Mouse (Mus musculus): ENCODE measurements around the gene Zfp266.
A peak's percentile ranks its signal among the peaks of the same experiment; 100 is the strongest.
"Not testable (repeated sequence)": the region's sequence is repeated elsewhere in the genome, so short reads cannot be mapped to it uniquely, and the experiment has no call there.

Zfp266 gene

DNA sequence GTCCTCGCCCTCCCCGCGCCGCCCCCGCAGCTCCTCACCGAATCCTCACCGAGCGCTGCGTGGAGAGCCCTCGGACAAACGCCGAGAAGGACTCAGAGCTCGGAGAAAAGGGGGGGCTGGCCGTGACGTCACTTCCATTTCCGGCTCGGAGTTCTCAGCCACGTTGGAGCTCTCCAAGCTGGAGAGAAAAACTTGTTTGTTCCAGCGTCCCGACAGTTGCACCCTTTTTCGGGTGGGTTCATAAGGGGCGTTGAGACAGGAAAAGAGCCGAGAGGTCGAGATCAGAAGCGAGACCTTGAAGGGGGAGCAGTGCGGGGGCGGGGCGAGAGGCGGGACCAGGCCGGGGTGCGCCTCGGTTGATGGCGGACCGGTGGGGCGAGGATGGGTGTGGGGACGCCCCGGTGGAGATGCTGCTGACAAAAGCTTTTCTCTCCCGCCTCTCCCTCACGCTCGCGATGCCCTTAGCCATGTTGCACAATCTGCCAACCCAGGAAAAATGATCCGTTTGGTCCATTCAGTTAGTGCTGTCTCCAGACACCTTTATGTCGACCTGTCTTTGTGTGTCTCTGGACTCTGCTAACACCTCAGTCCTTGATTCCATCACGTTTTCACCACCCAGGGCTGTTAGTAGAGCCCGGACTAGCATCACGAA lies at the start of gene Zfp266:
TSS of gene Zfp266 (minus strand) at position 112 of the 652 bp plus-strand sequence.
- peak; percentile 93 to 97 for DNase-seq (ENCODE audit: low spot score in 2 of 2)

DNA sequence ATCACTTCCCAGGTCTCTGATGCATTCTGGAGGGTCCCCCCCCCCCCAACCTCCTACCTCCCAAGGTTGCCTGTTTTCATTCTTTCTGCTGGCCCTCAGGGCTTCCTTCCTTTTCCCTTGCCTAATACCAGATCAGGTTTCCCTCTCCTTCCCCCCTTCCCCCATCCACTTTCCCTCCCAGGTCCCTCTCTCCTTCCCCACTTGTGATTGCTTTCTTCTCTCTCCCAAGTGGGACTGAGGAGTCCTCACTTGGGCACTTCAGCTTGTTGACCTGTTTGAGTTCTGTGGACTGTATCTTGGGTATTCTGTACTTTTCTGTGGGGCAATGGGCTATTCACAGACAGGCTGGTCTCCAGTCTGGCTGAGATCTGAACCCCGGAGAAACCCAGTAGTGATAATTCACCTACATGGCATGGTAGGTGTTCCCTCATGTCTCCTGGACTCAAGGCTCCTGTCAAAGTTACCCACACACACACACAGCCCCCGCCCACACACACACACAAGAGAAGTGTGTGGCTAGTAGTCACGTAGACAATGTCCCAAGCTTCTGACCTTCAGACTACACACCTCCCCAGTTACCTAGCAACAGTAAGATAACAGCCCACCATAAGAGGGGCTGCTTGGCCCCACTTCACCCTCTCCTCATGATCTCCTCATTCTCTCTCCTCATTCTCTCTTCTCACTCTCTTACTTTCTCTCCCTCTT lies 44.3 kb upstream of the Zfp266 start:
- DNase-seq (ENCODE audit: low spot score in 2 of 2): not testable (repeated sequence)

DNA sequence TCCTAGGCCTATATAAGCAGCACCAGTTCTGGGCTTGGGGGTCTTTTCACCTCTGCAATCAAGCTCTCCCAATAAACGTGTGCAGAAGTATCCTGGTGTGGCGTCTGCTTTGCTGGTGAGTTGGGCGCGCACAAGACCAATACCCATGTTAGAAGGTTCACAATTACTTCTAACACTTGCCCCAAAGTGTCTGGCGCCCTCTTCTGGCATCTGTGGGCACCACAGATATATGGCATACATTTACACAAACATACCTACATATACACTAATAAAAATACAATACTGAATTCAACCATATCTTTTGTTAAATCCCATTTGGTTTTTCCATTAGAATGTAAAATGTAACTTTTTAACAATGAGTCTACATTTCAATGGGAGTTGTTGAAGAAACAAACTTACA lies 41.0 kb upstream of the Zfp266 start:
- no peak for DNase-seq (ENCODE audit: low spot score in 2 of 2)

DNA sequence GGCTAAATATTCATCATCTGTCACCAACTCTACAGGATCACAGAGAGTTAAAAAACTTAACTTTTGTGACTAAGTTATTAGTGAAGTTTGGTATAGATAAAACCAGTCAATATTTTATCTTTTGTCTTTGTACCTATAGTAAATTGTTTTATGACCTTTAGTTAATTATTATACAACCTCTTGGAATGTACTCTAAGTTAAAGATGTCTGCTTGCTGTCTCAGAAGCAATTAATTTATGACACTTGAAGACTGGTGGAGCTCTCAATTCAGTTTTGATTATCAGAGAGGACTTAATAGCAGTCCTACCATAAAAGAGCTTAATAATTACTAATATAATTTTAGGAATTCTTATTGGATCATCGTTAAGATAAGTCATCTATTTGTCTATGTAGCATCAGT lies 31.5 kb upstream of the Zfp266 start:
- no peak for DNase-seq (ENCODE audit: low spot score in 2 of 2)

DNA sequence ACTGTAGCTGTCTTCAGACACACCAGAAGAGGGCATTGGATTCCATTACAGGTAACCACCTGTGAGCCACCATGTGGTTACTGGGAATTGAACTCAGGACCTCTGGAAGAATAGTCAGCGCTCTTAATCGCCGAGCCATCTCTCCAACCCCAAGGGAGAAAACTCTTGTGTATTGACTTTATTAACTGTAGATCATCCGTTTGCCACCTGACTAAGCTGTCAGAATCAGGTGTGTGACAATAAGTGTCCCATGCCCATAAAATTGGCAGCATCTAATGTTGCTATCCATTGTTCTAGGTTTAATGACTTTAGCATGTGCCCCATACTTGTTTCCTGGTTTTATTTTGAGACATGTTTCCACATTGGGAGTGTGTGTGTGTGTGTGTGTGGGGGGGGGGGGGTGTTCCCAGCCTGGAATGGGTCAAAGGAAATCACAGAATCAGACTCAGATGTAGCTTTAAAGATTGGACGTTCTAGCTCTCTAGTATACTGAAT lies 30.6 kb upstream of the Zfp266 start:
- no peak for DNase-seq (ENCODE audit: low spot score in 2 of 2)

DNA sequence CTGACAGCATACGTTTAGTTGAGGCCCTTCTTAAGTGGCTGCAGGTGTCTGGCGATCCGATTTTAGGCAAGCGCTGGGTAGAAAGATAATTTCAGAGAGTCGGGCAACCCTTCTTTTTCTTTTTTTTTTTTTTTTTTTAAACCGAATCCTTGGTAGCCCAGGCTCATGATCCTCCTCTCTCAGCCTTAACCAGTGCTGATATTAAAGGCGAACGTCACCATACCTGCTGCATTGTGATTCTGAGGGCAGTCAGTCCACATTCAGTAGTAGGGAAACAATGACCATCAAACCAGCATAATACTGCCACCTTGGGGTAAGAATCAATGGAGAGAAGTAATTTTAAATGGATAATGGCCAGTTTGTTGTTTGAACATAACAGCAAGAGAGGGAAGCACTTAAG lies 23.9 kb upstream of the Zfp266 start:
- DNase-seq (ENCODE audit: low spot score in 2 of 2): no peak

DNA sequence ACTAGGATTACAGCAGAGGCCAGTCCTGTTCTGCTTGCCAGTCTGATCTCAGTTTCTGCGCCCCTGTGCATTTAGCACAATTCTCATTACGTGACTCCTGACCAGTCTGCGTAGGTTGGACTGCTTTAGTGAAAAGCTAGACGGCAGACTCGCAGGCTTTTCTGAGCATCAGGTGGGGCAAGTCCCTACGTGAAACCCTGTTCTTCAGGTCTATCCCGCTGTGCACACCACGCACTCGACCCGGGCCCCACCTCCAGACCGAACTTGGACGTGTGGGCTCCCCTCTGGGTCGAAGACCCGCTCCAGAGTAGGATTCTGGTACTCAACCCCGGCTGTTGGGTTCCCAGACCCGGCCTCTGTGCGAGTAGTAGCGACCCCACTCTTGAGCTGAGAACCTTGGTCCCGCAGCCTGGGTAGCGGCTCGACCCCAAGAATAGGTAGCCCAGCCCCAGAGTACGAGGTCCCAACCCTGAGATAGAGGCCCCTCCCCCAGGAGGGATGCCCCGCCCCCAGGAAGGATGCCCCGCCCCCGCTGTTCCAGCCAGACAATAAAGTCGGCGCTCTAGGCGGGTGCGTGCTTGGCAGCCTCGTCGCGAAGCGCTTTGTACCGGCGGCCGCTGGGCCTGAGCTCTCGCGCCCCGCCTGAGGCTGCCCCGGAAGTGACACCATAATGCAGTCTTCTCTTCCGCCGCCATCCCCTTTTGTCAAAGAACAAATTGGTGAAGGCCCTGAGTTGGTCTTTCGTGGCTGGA lies 23.0 kb upstream of the Zfp266 start:
- peak; percentile 60 to 62 for DNase-seq (ENCODE audit: low spot score in 2 of 2)

DNA sequence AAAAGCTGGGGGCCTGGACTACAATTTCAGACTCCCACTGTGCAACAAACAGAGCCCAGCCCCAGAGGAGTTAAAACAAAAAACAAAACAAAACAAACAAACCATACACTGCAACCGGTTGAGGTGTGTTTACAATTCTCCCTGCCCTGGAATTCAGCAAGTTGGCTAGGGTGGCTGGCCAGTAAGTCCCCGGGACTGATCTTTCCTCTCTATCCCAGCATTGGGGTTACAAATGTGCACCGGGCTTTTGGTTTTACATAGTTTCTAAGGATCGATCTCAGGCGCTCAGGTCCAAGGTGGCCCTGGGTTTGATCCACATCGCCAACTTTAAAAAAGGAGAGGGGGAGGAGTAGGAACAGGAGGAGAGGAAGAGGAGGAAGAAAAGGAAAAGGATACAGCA lies 22.3 kb upstream of the Zfp266 start:
- no peak for DNase-seq (ENCODE audit: low spot score in 2 of 2)

DNA sequence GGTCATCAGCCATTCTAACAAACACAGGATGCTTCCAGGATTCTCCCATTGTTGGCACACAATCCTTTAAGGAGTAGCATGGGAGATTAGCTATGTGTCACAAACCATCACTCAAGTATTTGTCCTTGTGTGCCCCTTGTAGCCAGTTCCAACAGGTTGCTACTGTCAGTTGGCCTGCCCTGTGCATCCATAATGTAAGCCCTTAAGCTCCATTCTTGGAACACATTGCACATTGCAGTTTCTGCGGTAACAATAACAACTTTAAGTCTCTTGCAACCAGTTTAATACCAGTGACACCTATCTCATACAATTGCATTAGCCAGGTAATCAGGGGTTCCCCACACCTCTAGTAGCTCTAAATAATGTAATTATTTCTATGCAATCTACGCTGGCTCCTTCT lies 15.4 kb upstream of the Zfp266 start:
- DNase-seq (ENCODE audit: low spot score in 2 of 2): no peak

DNA sequence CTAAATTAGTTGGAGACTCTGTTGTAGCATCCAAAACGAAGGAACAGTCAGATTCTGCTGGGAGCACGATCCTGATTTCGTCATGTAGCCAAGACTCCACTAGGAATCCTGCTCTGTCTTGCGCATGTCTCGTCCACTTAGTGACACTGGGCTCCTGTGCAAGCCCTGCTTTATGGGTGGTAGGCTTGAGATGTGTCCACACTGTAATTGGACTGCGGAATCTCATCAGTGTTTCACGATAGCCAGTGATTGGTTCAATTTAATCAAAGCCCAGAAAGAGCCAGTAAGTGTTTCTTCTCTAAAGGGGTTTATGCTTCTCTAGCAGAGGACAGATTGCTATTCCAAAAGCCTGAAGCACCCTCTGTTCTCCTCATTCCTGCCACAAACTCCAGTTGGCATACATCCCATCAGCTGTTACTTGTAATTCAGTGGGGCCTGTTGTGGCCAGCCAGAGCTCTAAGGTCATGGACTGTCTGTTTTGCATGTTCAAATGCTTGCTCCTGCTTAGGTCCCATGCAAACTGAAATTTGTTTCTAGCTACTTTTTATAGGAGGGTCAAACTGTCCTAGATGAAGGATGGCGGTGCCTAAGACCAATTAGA lies 13.2 kb upstream of the Zfp266 start:
- no peak for DNase-seq (ENCODE audit: low spot score in 2 of 2)

DNA sequence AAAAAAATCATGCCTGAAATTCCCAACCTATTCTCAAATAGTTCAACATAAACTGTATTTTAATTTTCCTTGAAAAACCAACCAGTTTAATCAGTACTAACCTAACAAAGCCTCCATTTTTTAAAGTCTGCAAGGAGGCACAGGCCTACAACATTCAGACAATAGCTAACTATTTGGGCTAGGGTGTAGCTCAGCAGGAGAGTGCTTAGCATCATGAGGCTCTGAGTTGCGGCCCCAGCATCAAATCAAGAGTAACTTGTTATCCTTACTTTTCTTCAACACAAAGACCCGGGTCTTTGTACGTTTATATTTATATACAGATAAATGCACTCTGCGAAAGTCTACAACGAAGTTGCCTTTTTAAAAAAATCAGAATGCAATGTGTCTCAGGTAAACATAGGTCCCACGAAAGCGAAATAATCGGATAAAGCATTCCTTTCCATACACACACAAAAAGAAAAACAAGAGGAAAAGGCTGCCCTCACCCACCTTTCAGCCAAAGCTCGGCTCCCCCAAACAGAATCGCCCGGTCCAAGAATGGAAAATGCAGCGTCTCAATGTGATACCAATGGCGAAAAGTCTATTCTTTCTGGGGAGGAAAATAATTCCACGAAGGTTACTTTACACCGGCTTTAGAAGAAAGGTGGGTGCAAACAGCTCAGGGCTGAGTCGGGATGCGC lies 546 bp downstream of the Zfp266 start:
- DNase-seq (ENCODE audit: low spot score in 2 of 2): no peak

DNA sequence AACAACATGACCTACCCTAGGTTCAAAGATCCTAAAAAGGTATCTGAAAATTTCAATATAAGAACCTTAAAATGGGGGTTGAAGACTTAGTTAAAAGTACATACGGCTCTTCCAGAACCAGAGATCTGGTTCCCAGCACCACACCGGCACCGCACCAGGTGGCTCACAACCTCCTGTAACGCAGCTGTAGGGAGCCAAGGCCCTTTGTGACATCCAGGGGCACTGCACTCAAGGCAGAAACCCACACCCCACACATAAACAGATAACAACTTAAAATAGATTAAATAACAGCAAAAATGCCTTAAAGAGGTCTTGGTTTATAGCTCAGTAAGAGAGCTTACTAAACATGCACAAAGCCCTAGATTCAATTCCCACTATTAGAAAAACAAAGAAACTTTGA lies 1.3 kb downstream of the Zfp266 start:
- DNase-seq (ENCODE audit: low spot score in 2 of 2): no peak

DNA sequence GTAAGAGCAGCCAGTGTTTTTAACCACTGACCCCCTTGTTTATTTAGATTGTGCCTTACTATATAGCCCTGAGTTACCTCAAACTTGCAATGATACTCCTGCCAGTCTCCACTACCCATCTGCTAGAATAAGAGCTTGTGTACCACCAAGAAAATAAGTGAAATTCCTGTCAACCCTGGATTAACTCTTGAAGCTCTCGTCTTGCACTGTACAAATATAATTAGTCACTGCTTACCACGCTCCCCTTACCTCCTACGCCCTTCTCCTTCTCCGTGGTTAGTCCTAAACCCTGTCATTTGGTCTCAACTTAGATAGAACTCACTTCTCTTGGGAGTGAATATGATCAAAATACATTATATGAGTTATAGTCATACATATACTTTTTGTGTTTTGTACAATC lies 2.5 kb downstream of the Zfp266 start:
- no peak for DNase-seq (ENCODE audit: low spot score in 2 of 2)

DNA sequence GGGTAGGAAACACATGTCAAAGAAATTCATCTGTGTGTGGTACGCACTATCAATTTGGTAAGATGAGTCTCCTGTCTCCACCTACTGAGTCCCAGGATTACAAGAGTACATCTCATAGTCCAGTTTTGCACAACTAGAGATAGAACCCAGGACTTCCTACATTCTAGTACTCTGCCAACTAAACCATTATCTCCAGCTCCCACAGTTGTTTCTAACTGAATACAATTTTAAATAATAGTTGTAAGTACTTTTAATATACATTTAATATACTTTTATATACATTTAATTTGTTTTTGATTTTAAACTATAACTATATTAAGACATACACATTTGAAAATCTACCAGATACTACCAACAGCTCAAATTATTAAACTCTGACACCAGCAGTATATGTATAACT lies 3.5 kb downstream of the Zfp266 start:
- no peak for DNase-seq (ENCODE audit: low spot score in 2 of 2)

DNA sequence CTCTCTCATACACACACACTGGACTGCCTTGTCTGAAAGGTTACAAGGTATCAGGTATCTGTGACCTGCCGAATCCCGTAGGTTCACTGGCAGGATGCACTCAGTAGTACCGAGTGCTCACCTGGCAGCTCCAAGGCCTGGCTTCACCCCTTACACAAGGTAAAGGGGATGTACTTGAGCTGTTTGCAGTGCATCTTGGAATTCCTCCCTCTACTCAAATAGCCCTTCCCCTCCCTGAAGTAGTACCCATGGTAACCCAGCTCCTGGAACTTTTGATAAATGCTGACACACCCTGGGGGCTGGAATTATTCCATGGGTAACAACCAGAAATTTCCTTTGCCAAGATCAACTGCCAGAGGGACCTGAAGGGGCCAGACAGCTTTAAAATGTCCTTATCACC lies 7.2 kb downstream of the Zfp266 start:
- no peak for DNase-seq (ENCODE audit: low spot score in 2 of 2)

DNA sequence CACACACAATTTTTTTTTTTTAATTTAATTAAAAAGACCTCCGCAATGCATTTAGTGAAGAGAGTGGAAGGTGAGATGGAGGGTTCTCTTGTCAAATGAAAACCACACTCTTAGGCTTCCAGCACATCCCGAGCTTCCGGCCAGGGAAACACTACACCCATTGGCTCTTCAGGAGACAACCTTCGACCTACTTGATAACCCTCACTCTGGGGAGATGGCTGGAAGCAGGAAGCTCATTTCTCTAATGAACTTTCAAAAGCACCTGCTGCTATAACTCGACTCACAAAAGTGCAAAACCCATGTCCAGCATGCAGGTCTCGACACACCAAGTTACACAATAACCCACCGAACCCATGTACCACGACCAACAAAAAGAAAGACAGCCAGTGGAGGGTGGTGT lies 8.5 kb downstream of the Zfp266 start:
- no peak for DNase-seq (ENCODE audit: low spot score in 2 of 2)

DNA sequence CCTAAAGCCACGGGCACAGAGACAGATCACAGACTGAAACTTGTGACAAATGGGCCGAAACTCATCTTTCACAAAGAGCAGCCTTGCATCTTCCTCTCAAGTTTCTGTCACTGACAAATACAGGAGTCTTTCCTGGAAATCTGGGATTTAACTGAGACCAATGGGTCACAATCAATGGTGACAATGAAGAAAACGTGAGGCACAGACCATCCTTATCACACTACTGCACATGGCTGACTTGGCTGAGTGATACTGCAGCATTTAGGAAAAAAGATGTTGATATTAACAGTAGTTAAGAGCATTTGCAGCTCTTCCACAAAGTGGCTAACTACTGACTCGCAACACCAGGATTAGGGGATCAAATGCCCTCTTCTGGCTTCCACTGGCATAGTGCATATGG lies 9.6 kb downstream of the Zfp266 start:
- no peak for DNase-seq (ENCODE audit: low spot score in 2 of 2)

DNA sequence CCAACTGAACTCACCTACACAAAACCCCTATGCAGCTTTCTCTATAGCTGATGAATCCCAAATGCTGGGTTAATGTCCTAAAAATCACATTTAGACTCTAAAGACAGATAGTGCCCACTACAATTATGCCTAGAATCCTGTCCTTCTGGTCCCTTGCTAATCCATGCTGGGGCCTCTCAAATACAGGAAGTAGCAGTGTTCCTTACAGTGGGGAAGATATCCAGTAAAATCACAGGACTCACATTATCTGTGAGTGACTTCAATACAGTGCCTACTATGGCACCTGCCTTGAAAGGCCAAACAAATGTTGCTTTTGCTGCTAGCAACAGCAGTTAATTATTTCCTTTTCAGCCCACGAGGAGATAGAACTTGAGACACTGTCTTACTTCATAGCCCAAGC lies 10.9 kb downstream of the Zfp266 start:
- DNase-seq (ENCODE audit: low spot score in 2 of 2): no peak

DNA sequence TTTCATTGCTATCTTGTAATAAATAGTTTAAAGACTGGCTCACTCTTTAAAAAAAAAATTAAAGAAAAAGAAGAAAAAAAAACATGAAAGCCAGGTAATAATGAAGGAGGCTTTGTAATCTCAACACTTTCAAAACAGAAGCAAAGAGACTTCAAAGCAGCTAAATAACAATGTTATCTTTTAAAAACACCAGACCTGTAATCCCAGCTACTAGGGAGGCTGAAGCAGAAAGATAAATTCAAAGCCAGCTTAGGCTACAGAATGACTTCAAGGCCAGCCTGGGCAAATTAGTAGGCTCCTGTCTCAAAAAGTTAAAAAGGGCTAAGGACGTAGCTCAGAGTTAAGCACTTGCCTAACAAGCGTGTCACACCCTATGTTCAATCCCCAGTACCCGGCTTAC lies 11.5 kb downstream of the Zfp266 start:
- no peak for DNase-seq (ENCODE audit: low spot score in 2 of 2)

DNA sequence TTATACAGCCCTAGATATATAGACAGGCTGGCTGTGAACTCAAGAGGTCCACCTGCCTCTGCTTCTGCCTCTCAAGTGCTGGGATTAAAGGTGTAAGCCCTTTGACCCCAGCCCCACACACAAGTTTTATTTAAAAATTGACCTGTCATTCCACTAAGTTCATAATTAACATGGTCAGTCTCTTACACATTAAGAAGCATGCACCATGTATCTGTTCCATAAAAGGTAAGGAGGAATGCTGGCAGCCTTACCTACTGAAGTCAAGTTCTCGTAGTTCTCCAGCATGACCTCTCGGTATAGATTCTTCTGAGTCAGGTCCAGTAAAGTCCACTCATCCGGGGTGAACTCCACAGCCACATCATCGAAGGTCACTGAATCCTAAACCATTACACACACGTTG lies 16.4 kb downstream of the Zfp266 start:
- no peak for DNase-seq (ENCODE audit: low spot score in 2 of 2)

DNA sequence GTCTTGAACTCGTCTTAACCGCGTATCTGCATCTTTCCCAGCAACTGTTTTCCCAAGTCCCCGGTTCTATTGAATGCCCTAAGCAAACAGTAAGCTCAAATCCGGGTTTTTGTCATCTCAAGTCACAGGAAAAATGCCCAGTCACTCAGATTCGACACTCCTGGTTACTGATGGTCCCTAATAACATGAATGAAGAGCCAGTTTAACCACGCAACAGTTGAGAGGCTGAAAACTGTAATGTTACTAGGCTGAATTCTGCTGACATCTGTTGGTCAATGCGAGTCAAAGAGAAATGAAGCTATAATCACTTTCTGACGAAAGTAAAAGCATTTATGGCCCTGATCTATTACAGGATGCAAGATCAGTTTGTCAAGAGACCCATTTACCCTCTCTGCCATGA lies 27.9 kb downstream of the Zfp266 start:
- peak in 1 of 2 experiments; percentile 44 for DNase-seq (ENCODE audit: low spot score in 2 of 2)

All from right cerebral cortex, adult 2 months (tissue).